Mouse (Mus musculus) cerebellum, postnatal 36 days (tissue): ENCODE results near the gene Olfr804.

ENCODE experiments used
- DNase-seq, 2 experiments: peaks; one replicate each; pipeline ENCODE4 v3.0.0; 2021 to 2022; ENCODE audit warnings: mixed read lengths in 2 of 2

Gene Olfr804

GRCm38 (mm10) chr10:129702910-129703309 is at the start of gene Olfr804:
TSS of gene Olfr804 (plus strand) at chr10:129703210.
- no peak for DNase-seq

- no peak for DNase-seq
These were observed 45.6 kb upstream of the Olfr804 start, which contains the start of gene Olfr800 for GRCm38 (mm10) chr10:129657394-129657793. TSS of gene Olfr800 (plus strand) at chr10:129657694.

- DNase-seq = no peak
These were observed 29.2 kb upstream of the Olfr804 start, which contains the start of gene Olfr801 for GRCm38 (mm10) chr10:129673765-129674164. TSS of gene Olfr801 (minus strand) at chr10:129673865.

- no peak for DNase-seq
These were observed 14.9 kb upstream of the Olfr804 start, which contains the start of gene Olfr802 for GRCm38 (mm10) chr10:129688069-129688468. TSS of gene Olfr802 (minus strand) at chr10:129688169.

GRCm38 (mm10) chr10:129694186-129694585 is 8.8 kb upstream of the Olfr804 start, which contains the start of gene Olfr803:
TSS of gene Olfr803 (minus strand) at chr10:129694286.
- DNase-seq = no peak

- no peak for DNase-seq
These were observed 26.3 kb downstream of the Olfr804 start, which contains the start of gene Olfr805 for GRCm38 (mm10) chr10:129729275-129729674. TSS of gene Olfr805 (minus strand) at chr10:129729375.

- DNase-seq = no peak
These were observed 38.8 kb downstream of the Olfr804 start, which contains the start of gene Olfr806 for GRCm38 (mm10) chr10:129741821-129742220. TSS of gene Olfr806 (minus strand) at chr10:129741921.

GRCm38 (mm10) chr10:129757693-129758092 is 54.7 kb downstream of the Olfr804 start, which contains the start of gene Olfr807:
TSS of gene Olfr807 (minus strand) at chr10:129757793.
- no peak for DNase-seq
